Mouse (Mus musculus) midbrain, embryonic 10.5 days (tissue): ENCODE data around the gene Dnmbp. TPM values are rescaled to one million over a fixed set of nuclear protein-coding genes. Genes with fewer than 3 reads are reported as not detected.
A peak's percentile ranks its signal among the peaks of the same experiment; 100 is the strongest.

Experiments
- DNase-seq: peaks from one replicate; pipeline ENCODE4 v3.0.0-alpha.2; 2017; ENCODE audit warnings: low spot score
- H3K27ac ChIP-seq: fragments of 300-500 bp; sonication (generic); replicated peaks from 2 replicates; pipeline ENCODE4 v1.5.1; 2016; ENCODE audit warnings: mild to moderate bottlenecking
- H3K27me3 ChIP-seq: fragments of 300-500 bp; sonication (generic); 2 replicates; pipeline ENCODE4 v1.6.1; 2016; ENCODE audit warnings: low read depth, mild to moderate bottlenecking; ENCODE audit not compliant: poor library complexity, severe bottlenecking
- H3K36me3 ChIP-seq: fragments of 300-500 bp; sonication (generic); 2 replicates; pipeline ENCODE4 v1.6.1; 2016; ENCODE audit warnings: mild to moderate bottlenecking, moderate library complexity
- H3K4me1 ChIP-seq: fragments of 300-500 bp; sonication (generic); 2 replicates; pipeline ENCODE4 v1.6.1; 2016
- H3K4me3 ChIP-seq: fragments of 300-500 bp; sonication (generic); 2 replicates; pipeline ENCODE4 v1.5.1; 2016; ENCODE audit warnings: mild to moderate bottlenecking, moderate library complexity
- H3K9me3 ChIP-seq: fragments of 300-500 bp; sonication (generic); replicated peaks from 2 replicates; pipeline ENCODE4 v1.6.1; 2016; ENCODE audit warnings: mild to moderate bottlenecking
- WGBS: fragments of 180-500 bp; shearing (Covaris S2); methylation state at CpG from one replicate; pipeline ENCODE4 v1.1.7; 2016; 5-methylcytosine and 5-hydroxymethylcytosine counted together
- polyA plus RNA-seq: library from polyadenylated mRNA; unstranded; fragments of >200 nt; fragmentation: Nextera tagmentation; extraction: Ambion mirVana; gene quantifications from 2 replicates; pipeline ENCODE4 v1.2.1, GENCODE M21; 2016

Dnmbp gene
- polyA plus RNA-seq, 1 experiment from 2014 or later = 17.0 TPM

GRCm38 (mm10) chr19:43938355-43938754, 1.6 kb downstream of the Dnmbp start:
- H3K27ac ChIP-seq = no peak overlapping the region
- H3K4me1 ChIP-seq = peaks cover 26% of the 10 kb centered on the region
- WGBS = 55% methylated on average over 11 of the region's 11 CpGs
- H3K27me3 ChIP-seq = peaks cover 15% of the 10 kb centered on the region; the same call in 1 of the 2 replicates
- no peak for DNase-seq
- no peaks in the 10 kb centered on the region for H3K9me3 ChIP-seq
- H3K36me3 ChIP-seq = no peaks in the 10 kb centered on the region
- H3K4me3 ChIP-seq = no peak overlapping the region

- no peak overlapping the region for H3K27ac ChIP-seq
- H3K27me3 ChIP-seq = no peaks in the 10 kb centered on the region
- 87% methylated on average over 6 of the region's 6 CpGs for WGBS
- no peak overlapping the region for H3K4me3 ChIP-seq
- peaks cover 15% of the 10 kb centered on the region for H3K4me1 ChIP-seq
- no peak for DNase-seq
- H3K36me3 ChIP-seq = no peaks in the 10 kb centered on the region
- no peaks in the 10 kb centered on the region for H3K9me3 ChIP-seq
Measured at GRCm38 (mm10) chr19:43930926-43931325, 9.1 kb downstream of the Dnmbp start.

GRCm38 (mm10) chr19:43930366-43930765, 9.6 kb downstream of the Dnmbp start:
- H3K36me3 ChIP-seq = no peaks in the 10 kb centered on the region
- H3K27ac ChIP-seq = peak overlapping the region; percentile 59; the same call in 1 of the 2 replicates
- H3K9me3 ChIP-seq = no peaks in the 10 kb centered on the region
- H3K4me3 ChIP-seq = no peak overlapping the region
- H3K4me1 ChIP-seq = peaks cover 15% of the 10 kb centered on the region
- no peaks in the 10 kb centered on the region for H3K27me3 ChIP-seq
- DNase-seq = no peak
- WGBS = 46% methylated on average over 7 of the region's 7 CpGs

- Histone ChIP-seq H3K27me3 (no peaks in the 10 kb centered on the region), H3K36me3 (no peaks in the 10 kb centered on the region), H3K27ac (peak overlapping the region; percentile 59; the same call in 1 of the 2 replicates), H3K9me3 (no peaks in the 10 kb centered on the region), H3K4me3 (no peak overlapping the region), H3K4me1 (peaks cover 18% of the 10 kb centered on the region)
- DNase-seq = no peak
- WGBS = 22% methylated on average over 11 of the region's 11 CpGs
Measured at GRCm38 (mm10) chr19:43929869-43930268, 10.1 kb downstream of the Dnmbp start.

- Histone ChIP-seq H3K27ac (no peak overlapping the region), H3K9me3 (no peaks in the 10 kb centered on the region), H3K4me3 (no peak overlapping the region), H3K4me1 (peaks cover 18% of the 10 kb centered on the region), H3K27me3 (no peaks in the 10 kb centered on the region), H3K36me3 (no peaks in the 10 kb centered on the region)
- WGBS = 90% methylated on average over 5 of the region's 5 CpGs
- DNase-seq = no peak
Measured at GRCm38 (mm10) chr19:43927967-43928366, 12.0 kb downstream of the Dnmbp start.

GRCm38 (mm10) chr19:43927057-43927456, 12.9 kb downstream of the Dnmbp start:
- no peak overlapping the region for H3K27ac ChIP-seq
- no peak for DNase-seq
- 83% methylated on average over 10 of the region's 10 CpGs for WGBS
- peaks cover 18% of the 10 kb centered on the region for H3K4me1 ChIP-seq
- no peaks in the 10 kb centered on the region for H3K27me3 ChIP-seq
- H3K9me3 ChIP-seq = no peaks in the 10 kb centered on the region
- no peak overlapping the region for H3K4me3 ChIP-seq
- H3K36me3 ChIP-seq = no peaks in the 10 kb centered on the region

GRCm38 (mm10) chr19:43926141-43926987, 13.6 kb downstream of the Dnmbp start:
- Histone ChIP-seq H3K36me3 (no peaks in the 10 kb centered on the region), H3K4me1 (peaks cover 18% of the 10 kb centered on the region), H3K4me3 (no peak overlapping the region), H3K9me3 (no peaks in the 10 kb centered on the region), H3K27me3 (peaks cover 6% of the 10 kb centered on the region), H3K27ac (no peak overlapping the region)
- 85% methylated on average over 10 of the region's 10 CpGs for WGBS
- DNase-seq = no peak

- H3K36me3 ChIP-seq = no peaks in the 10 kb centered on the region
- WGBS = 71% methylated on average over 8 of the region's 8 CpGs
- H3K9me3 ChIP-seq = no peaks in the 10 kb centered on the region
- no peak overlapping the region for H3K27ac ChIP-seq
- DNase-seq = no peak
- H3K4me1 ChIP-seq = peaks cover 16% of the 10 kb centered on the region
- no peak overlapping the region for H3K4me3 ChIP-seq
- H3K27me3 ChIP-seq = peaks cover 15% of the 10 kb centered on the region
Measured at GRCm38 (mm10) chr19:43924361-43924760, 15.6 kb downstream of the Dnmbp start.

GRCm38 (mm10) chr19:43922963-43923362, 17.0 kb downstream of the Dnmbp start:
- no peak overlapping the region for H3K27ac ChIP-seq
- peaks cover 13% of the 10 kb centered on the region for H3K4me1 ChIP-seq
- no peak for DNase-seq
- H3K4me3 ChIP-seq = no peak overlapping the region
- H3K27me3 ChIP-seq = peaks cover 15% of the 10 kb centered on the region
- no peaks in the 10 kb centered on the region for H3K9me3 ChIP-seq
- no peaks in the 10 kb centered on the region for H3K36me3 ChIP-seq
- WGBS = 93% methylated on average over 7 of the region's 7 CpGs

GRCm38 (mm10) chr19:43921410-43921809, 18.6 kb downstream of the Dnmbp start:
- no peak overlapping the region for H3K27ac ChIP-seq
- WGBS = 65% methylated on average over 13 of the region's 13 CpGs
- no peaks in the 10 kb centered on the region for H3K9me3 ChIP-seq
- peaks cover 15% of the 10 kb centered on the region for H3K27me3 ChIP-seq
- H3K36me3 ChIP-seq = no peaks in the 10 kb centered on the region
- no peak for DNase-seq
- no peak overlapping the region for H3K4me3 ChIP-seq
- peaks cover 17% of the 10 kb centered on the region for H3K4me1 ChIP-seq

GRCm38 (mm10) chr19:43920453-43921300, 19.3 kb downstream of the Dnmbp start:
- Histone ChIP-seq H3K4me1 (peaks cover 17% of the 10 kb centered on the region), H3K4me3 (peak overlapping the region; percentile 40)

GRCm38 (mm10) chr19:43919841-43920240, 20.1 kb downstream of the Dnmbp start:
- Histone ChIP-seq H3K9me3 (no peaks in the 10 kb centered on the region), H3K27me3 (peaks cover 15% of the 10 kb centered on the region), H3K4me3 (no peak overlapping the region), H3K36me3 (no peaks in the 10 kb centered on the region), H3K27ac (no peak overlapping the region), H3K4me1 (peaks cover 15% of the 10 kb centered on the region)
- DNase-seq = no peak
- WGBS = 92% methylated on average over 4 of the region's 4 CpGs

More at GRCm38 (mm10) chr19:43920453-43921300, 19.3 kb downstream of the Dnmbp start:
- no peaks in the 10 kb centered on the region for H3K36me3 ChIP-seq
- H3K27me3 ChIP-seq = peaks cover 15% of the 10 kb centered on the region
- 13% methylated on average over 32 of the region's 32 CpGs for WGBS
- no peaks in the 10 kb centered on the region for H3K9me3 ChIP-seq
- DNase-seq = peak; percentile 35
- no peak overlapping the region for H3K27ac ChIP-seq

- Histone ChIP-seq H3K27ac (no peak overlapping the region), H3K9me3 (no peaks in the 10 kb centered on the region), H3K4me3 (no peak overlapping the region), H3K36me3 (no peaks in the 10 kb centered on the region), H3K4me1 (peaks cover 18% of the 10 kb centered on the region), H3K27me3 (peaks cover 15% of the 10 kb centered on the region)
- no peak for DNase-seq
- WGBS = 91% methylated on average over 3 of the region's 3 CpGs
Measured at GRCm38 (mm10) chr19:43918834-43919233, 21.2 kb downstream of the Dnmbp start.
